Mouse (Mus musculus) left cerebral cortex, adult 2 months (tissue): ENCODE data around the gene Eml4. TPM values are rescaled to one million over a fixed set of nuclear protein-coding genes. Genes with fewer than 3 reads are reported as not detected.

Experiments
- DNase-seq, 2 experiments: peaks; one replicate each; pipeline ENCODE4 v3.0.0; 2021 to 2022; ENCODE audit warnings: low spot score in 2 of 2, mixed read lengths in 1 of 2; ENCODE audit errors: extremely low spot score in 1 of 2
- H3K27ac ChIP-seq: fragments of 200-600 bp; 2 replicates; pipeline ENCODE4 v1.8.1; 2022
- H3K4me3 ChIP-seq: fragments of 200-600 bp; 2 replicates; pipeline ENCODE4 v1.8.1; 2022
- CTCF ChIP-seq: fragments of 200-600 bp; IDR thresholded peaks from 2 replicates; pipeline ENCODE4 v1.8.1; 2022; ENCODE audit warnings: antibody characterized with exemption, mild to moderate bottlenecking, moderate library complexity
- intact Hi-C: fragments of 180-260 bp; cut with DNase I; formaldehyde crosslinking; loops from one replicate; pipeline ENCODE4 v1.15.1; 2025
- total RNA-seq, 2 experiments: library from RNA; stranded (reverse); gene quantifications; 2 replicates each; pipeline ENCODE4 v1.2.3; 2021

Eml4 gene
- total RNA-seq, 2 experiments from 2014 or later: 23.2 to 24.2 TPM

GRCm38 (mm10) chr17:83397571-83398100 is 46.9 kb downstream of the Eml4 start:
- intact Hi-C loops: no loop called here
- no peak for DNase-seq
- H3K4me3 ChIP-seq: no peak overlapping the region
- H3K27ac ChIP-seq: peak overlapping the region; percentile 40; the same call in 1 of the 2 replicates
- no peak for TF ChIP-seq CTCF

DNA sequence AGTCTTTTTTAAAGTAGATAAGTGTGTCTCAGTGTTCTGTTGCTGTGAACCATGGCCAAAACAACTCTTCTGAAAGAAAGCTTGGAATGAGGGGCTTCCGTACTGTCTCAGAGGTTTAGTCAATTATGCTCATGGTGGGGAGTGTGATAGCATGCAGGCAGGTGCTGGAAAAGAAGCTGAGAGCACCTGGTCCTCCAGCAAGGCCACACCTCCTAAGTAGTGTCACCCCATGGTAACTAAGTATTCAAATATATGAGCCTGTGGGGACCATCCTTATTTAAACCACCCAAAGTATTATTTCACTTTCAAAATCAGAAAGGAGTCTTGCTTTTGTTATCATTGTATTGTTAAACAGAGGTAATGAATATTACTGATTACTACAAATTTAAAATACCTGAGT is 48.0 kb downstream of the Eml4 start:
- TF ChIP-seq CTCF: no peak
- Histone ChIP-seq H3K4me3 (no peak overlapping the region), H3K27ac (no peak overlapping the region)
- intact Hi-C loops: no loop called here
- DNase-seq: no peak

- no peak overlapping the region for H3K4me3 ChIP-seq
- TF ChIP-seq CTCF: no peak
- intact Hi-C loops: no loop called here
- no peak for DNase-seq
- H3K27ac ChIP-seq: no peak overlapping the region
Observed at GRCm38 (mm10) chr17:83430607-83431006, 79.9 kb downstream of the Eml4 start.

GRCm38 (mm10) chr17:83443406-83443805 is 92.7 kb downstream of the Eml4 start:
- Histone ChIP-seq H3K27ac (no peak overlapping the region), H3K4me3 (no peak overlapping the region)
- intact Hi-C loops: no loop called here
- DNase-seq: no peak
- no peak for TF ChIP-seq CTCF

GRCm38 (mm10) chr17:83449583-83449982 is 98.9 kb downstream of the Eml4 start:
- TF ChIP-seq CTCF: no peak
- no peak overlapping the region for H3K4me3 ChIP-seq
- no peak for DNase-seq
- intact Hi-C loops: no loop called here
- no peak overlapping the region for H3K27ac ChIP-seq

- intact Hi-C loops: loop anchor here (5.0 kb wide), 1 partner anchor 179 kb away; no protein-coding TSS in a partner anchor
- TF ChIP-seq CTCF: no peak
- Histone ChIP-seq H3K27ac (no peak overlapping the region), H3K4me3 (no peak overlapping the region)
- no peak for DNase-seq
Observed at GRCm38 (mm10) chr17:83451367-83451766, 100.6 kb downstream of the Eml4 start.

- no peak for DNase-seq
- intact Hi-C loops: loop anchor here (5.0 kb wide), 1 partner anchor 179 kb away; no protein-coding TSS in a partner anchor
Observed at GRCm38 (mm10) chr17:83451796-83452195, 101.1 kb downstream of the Eml4 start.

DNA sequence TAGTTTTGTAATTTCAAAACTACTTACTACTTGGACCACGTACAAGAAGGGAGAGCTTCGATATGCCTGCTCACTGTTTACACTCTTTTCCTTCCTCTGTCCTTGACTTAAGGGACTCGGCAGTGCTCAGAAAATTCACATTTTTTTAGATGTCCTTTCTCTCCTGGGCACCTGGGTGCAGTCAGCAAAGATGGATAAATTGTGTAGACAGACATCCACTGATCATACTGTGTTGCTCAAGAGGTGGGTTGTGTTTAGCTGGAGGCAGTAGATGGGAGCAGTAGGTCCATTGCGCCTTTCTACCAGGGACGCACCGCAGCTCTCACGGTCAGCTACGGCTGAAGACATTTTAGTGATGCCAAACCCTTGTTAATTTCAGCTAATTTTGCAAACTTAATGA is 101.7 kb downstream of the Eml4 start:
- no peak for DNase-seq
- Histone ChIP-seq H3K4me3 (no peak overlapping the region), H3K27ac (no peak overlapping the region)
- intact Hi-C loops: loop anchor here (5.0 kb wide), 1 partner anchor 180 kb away; no protein-coding TSS in a partner anchor
- no peak for TF ChIP-seq CTCF

More at GRCm38 (mm10) chr17:83451796-83452195, 101.1 kb downstream of the Eml4 start:
- H3K4me3 ChIP-seq: no peak overlapping the region
- H3K27ac ChIP-seq: no peak overlapping the region
- no peak for TF ChIP-seq CTCF

DNA sequence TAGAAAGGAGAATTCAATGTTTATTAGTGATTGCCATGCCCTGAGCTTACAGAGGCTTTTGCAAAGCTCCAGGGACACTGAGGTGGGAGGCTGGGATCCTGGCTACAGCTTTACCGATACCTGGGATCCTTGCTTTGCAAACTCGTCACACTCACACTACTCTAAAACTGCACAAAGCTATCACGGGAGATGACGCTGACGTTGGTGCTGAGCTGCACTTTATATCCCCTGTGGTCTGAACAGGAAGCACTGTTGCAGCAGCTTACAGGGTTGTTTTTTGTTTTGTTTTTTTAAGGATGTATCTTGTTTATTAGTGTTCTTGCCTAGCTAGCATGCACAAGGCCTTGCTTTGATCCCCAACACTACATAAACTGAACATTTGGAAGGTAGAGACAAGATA is 102.9 kb downstream of the Eml4 start:
- no peak for TF ChIP-seq CTCF
- intact Hi-C loops: loop anchor here (5.0 kb wide), 1 partner anchor 181 kb away; no protein-coding TSS in a partner anchor
- no peak for DNase-seq
- H3K27ac ChIP-seq: no peak overlapping the region
- H3K4me3 ChIP-seq: no peak overlapping the region

GRCm38 (mm10) chr17:83457271-83457670 is 106.5 kb downstream of the Eml4 start:
- no peak for DNase-seq
- no peak overlapping the region for H3K4me3 ChIP-seq
- TF ChIP-seq CTCF: no peak
- no peak overlapping the region for H3K27ac ChIP-seq
- intact Hi-C loops: no loop called here

GRCm38 (mm10) chr17:83465969-83466368 is 115.2 kb downstream of the Eml4 start:
- intact Hi-C loops: no loop called here
- no peak overlapping the region for H3K4me3 ChIP-seq
- DNase-seq: no peak
- no peak overlapping the region for H3K27ac ChIP-seq
- no peak for TF ChIP-seq CTCF

GRCm38 (mm10) chr17:83466697-83467251 is 116.0 kb downstream of the Eml4 start:
- intact Hi-C loops: no loop called here
- TF ChIP-seq CTCF: no peak
- Histone ChIP-seq H3K27ac (no peak overlapping the region), H3K4me3 (no peak overlapping the region)
- no peak for DNase-seq

DNA sequence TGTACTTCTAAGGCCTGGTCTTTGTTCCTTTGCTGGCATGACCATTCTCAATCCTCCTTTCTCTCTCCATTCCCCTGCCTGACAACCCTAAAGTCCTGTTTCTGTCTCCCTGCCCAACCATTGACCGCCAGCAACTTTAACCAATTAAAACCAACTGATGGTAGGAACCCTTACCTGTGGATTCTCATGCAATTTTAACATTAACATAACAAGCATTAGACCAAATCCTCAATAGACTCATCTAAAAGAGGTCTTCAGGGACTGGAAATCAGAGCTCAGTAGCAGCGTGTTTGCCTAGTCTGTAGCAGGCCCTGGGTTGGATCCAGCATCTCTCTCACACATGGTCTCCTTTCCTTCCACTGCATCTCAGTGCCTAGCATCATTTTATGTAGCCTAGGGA is 118.9 kb downstream of the Eml4 start:
- Histone ChIP-seq H3K27ac (no peak overlapping the region), H3K4me3 (no peak overlapping the region)
- no peak for DNase-seq
- TF ChIP-seq CTCF: no peak
- intact Hi-C loops: no loop called here
